Mouse (Mus musculus) T-cell, adult 2 months (primary cell): ENCODE measurements at regions not wholly inside any gene's neighbourhood (a gene's known extent, or its start where the extent isn't known, plus 50 kb on each side); places are given as distances from the start of the nearest gene placed in this dataset.
A peak's percentile ranks its signal among the peaks of the same experiment; 100 is the strongest.
"Not testable (repeated sequence)": the region's sequence is repeated elsewhere in the genome, so short reads cannot be mapped to it uniquely, and the experiment has no call there.

Experiments used
- DNase-seq: peaks from one replicate; pipeline ENCODE4 v3.0.0; 2022; ENCODE audit warnings: low spot score

DNA sequence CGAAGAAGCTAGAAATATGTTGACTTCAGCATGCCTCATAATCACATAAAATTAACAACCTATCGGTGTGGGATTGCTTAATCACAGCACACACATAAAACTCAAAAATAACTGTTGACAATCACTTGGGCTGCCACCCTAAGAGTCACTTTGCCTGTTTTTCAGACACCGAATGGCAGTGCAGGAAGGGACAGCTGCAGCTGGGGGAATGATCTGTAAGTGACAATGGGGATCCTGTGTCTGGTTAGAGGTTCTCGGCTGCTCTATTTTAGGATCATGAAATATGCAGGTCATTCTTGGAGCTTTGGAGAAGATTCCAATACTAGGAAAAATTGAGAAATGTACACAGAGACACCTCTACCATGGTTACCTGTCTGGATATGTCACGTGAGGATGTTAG, 54.4 kb upstream of the Tcf12 start:
- DNase-seq, result no peak

DNA sequence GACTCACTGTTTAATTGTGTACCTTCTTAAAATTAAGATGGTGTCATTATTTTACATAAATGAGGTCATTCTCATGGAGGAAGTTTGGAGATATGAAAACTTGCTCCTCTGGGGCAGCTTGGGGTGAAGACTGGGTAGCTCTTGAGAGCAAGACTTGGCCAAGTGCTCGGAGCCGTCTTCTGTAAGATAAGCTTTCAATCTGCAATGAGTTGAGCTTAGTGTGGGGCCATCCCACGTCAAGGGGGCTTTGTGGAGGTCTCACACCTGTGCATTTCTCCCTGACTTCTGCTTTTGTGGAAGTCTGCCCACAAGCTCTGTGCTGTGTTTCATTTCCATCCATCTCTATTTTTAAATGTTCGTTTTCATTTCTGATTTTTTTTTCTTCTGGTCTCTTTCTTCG, 54.9 kb upstream of the Tcf12 start:
- no peak for DNase-seq

DNA sequence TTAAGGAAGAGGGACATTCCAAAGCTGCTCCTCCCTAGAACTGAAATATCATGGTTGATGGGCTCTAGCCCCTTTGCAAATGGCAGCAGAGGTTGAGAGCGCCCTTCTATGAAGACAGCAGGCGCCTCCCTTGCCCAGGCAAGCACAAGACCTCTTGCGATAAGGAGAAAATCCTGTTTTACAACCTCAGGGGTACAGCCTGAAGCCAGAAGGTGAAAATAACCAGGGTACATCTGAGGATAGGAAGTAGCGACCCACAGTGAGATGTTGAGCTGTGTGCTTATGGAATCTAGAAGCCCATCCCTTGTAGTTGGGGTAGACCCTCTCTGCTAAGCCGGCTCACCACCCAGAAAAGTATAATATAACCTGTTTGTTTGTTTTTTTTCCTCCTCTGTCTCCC, 57.6 kb upstream of the Tcf12 start:
- DNase-seq, result no peak

DNA sequence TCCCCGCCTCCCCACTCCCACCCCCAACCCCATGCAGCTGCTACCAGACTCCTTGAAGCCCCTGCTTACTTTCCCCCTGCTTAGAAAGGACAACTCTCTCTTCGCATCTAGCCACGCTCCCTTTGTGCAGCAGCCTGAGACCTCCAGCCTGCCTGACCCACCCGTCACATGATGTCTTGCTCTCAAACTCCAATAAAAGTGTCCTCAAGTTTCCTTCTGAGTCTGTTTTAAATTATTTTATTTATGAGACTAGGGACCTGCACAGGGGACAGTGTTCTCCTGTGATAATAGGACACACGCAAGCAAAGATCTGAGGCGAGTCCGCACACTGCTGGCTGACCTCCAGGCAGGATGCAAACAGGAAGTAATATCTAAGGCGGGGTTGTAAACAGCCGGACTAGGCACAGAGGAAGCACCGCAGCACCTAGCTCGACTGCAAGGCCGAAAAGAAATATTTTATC, 58.1 kb upstream of the Tcf12 start:
- DNase-seq, result no peak

DNA sequence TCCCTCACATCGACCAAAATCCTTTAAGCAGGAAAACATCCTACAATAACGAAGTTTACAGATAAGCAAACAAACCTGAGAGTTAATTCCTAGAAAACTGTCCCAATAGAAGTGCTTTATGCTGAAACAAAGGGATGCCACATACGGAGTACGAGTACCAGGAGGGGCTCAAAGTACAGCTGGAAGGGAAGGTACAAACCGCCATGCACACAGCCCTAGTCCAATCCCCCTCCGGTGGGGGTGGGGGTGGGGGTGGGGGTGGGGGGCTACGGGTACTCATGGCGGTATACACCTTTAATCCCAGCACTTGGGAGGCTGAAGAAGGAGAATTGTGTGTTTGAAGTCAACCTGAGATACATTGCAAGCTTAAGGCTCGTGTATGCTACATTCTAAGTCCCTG, 58.6 kb upstream of the Tcf12 start:
- no peak for DNase-seq

DNA sequence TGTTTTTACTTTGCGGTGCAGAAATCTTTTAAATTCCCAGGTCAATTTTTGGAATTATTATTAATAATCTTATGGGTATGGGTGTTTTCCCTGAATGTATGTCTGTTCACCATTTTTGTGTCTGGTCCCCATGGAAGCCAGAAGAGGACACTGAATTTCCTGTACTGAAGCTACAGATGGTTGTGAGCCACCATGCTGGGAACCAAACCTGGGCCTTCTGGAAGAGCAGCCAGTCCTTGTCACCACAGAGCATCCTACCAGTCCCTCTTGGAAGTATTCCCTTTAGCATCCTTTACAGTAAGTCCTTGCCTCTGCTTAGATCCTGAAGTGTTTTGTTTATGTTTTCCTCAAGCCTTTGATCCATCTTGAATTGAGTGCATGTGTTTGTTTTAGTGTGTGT, 60.7 kb upstream of the Tcf12 start:
- no peak for DNase-seq

DNA sequence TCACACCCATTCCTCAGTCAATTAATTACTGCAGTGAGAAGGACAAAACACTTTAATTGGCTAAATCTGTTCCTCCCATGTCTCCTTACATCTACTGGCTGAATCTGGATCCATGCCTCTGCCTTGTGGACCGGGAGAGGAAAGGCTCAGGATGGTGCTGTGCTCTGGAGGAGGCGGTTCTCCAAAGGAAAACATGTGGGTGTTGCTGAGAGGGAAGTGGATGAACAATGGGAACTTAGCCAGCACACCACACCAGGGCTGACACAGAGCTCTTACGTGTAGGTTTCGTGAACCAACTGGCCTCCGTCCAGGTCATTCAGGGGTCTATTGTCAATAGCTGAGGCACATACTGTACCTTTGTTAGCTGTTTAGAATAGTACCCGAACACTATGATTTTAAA, 69.3 kb upstream of the Tcf12 start:
- DNase-seq, result no peak

DNA sequence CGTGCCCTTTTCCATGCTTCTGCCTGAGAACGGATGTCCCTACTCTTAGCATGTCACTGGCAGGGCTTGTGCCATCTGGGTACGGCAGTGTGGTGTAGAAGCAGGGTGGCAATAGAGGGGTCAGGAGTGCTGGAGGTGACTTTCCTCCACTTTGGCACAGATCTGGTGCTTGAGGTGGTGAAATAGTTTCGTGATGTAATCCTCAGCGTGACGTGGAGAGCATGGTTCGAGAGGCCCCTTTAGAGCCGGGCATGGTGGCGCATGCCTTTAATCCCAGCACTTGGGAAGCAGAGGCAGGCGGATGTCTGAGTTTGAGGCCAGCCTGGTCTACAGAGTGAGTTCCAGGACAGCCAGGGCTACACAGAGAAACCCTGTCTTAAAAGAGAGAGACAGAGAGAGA, 71.7 kb upstream of the Tcf12 start:
- no peak for DNase-seq

DNA sequence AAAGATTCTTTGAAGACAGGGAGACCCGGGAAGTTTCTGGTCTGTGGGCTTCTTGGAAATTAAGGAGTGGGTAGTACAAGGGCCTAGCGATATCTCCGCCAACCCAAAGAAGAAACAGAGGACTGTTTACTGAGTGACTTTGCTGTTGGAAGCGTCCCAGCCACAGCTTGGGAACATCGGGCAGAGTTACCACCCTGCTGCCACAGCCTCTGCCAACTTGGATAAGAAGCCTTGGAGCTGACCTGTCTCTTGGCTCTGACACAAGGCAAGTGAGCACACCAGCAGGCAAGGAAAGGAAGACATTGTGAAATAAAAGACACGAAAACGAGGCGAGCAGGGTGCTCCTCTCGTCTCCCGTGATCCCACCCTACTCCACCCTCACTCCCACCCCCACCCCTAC, 72.3 kb upstream of the Tcf12 start:
- no peak for DNase-seq

DNA sequence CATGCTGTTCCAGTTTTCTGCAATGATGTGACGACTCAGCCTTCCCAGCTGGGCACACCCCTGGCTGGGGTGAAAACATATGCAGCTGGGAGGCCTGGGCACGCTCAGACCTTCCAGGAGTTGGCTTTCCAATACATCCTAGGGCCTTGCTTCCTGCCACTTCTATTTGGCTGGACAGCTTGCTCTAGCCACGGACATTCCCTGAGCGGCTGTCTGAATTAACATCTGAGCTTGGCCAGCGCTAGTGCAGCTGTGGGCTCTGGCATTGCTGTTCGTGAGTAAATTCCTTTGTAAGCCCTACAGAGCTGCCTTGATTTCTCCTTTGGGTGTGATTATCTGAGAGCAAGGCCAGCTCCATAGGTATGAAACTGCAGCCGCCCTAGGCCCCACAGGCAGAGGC, 78.2 kb upstream of the Tcf12 start:
- no peak for DNase-seq

DNA sequence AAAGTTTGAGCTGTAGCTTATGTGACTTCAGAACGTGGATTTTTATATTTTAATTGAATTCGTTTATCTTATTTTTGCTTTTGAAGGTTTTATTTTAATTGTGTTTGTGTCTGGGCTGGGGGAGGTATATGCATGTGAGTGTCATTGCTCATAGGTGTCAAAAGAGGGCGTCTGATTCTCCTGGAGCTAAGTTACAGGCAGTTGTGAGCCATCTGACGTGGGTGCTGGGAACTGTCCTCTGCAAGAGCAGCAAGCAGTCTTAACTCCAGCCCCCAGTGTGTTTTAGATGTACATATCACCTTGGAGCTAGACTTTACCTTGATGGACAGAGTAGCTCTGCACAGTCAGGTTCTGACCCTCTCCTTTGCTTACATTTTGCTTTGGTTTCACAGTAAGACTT, 79.0 kb upstream of the Tcf12 start:
- no peak for DNase-seq

DNA sequence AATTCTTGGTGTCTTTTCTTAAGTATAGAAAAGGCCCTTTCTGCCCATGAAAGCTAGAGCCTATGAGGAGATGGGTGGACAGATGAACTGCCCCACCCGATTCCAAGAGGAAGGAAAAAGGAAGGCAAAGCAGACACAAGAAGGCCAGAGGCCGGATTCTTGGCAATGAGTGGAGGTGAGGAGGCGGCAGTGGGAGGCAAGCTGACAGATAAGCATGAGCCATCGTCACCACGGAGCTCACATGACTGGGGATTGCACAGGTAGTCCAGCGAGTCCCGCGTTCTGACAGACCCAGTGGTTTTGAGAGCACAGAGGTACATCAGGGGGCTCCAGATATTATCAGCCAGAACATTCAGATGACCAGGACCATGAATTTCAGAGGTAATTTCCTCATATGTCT, 79.4 kb upstream of the Tcf12 start:
- no peak for DNase-seq

DNA sequence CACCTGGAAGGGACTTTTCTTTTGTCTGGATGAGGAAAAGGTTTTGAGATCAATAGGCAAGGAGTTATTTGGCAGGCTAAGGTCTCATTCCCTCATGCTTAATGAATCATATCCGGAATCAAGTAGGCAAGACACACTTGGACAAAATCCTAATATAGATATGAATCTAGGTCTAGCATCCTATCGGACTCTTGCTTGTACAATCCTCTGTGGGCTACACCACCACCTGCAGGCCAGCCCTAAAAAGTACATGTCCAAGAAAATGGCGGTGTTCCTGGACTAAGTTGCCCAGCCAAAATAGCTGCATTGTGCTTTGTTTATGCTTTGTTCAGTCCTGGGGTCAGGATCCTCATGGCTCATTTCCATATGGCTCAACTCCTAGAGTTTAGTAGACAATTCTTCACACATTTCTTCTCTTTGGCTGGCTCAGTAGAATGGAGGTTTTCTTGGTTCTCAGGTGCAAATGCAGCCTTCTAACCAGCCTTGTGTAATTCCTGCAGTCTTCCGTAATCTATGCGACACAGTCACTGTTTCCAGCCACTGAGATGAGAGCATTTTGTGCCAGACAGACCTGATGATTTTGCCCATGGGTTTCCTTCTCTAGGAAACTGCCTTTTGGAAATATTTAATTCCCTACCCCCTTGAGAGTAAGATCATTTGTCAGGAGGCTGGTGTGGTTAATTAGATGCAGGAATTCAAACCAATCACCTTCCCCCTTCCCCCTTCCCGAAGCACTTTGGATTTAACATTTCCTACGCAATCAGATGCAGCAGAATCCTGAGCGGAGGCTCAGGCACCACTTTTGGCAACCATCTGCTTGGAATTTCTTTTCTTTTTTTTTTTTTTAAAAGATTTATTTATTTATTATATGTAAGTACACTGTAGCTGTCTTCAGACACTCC, 80.6 kb upstream of the Tcf12 start:
- DNase-seq, result peak; percentile 34

DNA sequence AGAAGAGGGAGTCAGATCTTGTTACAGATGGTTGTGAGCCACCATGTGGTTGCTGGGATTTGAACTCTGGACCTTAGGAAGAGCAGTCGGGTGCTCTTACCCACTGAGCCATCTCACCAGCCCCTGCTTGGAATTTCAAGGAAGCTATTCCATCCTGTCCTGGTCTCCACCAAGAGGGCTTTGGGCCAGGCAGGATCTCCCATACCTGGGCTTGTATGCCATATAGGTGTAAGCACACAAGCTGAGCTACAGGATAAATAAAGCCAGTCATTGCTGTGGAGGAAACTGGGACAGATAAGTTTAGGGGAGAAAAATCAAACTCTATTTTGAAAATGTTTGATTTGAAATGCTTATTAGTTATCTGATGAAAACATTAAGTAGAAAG, 81.3 kb upstream of the Tcf12 start:
- DNase-seq, result not testable (repeated sequence)

DNA sequence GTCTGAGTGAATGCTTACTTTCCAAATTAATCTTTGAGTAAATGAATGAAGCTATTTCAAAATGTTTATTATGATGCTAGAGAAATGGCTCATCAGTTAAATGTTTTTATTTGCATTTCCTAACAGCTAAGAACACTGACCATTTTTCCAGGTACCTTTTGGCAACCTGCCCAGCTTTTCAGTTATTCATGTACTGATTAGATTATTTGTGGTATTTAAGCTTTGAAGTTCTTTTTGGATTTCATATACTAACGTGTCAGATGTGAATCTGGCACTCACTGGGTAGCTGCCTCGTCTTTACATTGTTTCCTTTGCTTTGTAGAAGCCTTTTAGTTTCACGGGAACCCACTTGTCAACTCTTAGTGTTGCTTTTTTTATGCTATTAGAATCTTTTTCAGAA, 79.3 kb upstream of the Zfp280d start:
- DNase-seq, result no peak

DNA sequence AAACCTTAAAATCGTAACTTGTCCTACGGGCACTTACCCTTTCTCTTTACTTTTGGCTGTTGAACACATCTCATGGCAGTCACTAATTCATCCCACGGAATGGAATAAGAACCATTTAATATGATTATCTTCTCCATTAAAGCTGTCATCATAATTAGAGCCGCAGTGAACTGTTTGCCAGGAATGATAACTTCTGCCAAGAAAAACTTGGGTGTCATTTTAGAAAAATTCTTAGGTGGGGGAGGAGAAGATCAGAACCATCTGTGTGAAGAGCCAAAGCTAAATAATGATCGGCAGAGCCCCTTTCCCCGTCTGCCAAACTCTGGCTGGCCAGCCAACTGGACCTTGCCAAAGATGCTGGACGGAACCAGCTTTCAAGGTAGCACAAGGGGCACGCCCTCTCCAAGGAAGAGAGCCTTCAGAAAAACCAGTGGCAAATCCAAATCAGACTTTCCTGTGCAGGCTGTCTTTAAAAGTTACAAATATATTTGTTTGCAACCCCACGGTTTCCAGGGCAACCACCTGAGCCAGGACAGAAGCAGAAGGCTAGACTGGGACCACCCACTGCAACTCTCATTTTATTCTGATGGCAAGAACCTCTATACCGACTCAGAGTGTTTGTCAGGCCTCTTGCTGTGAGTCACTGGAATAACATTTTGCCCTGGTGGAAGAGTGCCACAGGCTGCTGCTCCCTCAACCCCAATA, 77.9 kb upstream of the Zfp280d start:
- no peak for DNase-seq

DNA sequence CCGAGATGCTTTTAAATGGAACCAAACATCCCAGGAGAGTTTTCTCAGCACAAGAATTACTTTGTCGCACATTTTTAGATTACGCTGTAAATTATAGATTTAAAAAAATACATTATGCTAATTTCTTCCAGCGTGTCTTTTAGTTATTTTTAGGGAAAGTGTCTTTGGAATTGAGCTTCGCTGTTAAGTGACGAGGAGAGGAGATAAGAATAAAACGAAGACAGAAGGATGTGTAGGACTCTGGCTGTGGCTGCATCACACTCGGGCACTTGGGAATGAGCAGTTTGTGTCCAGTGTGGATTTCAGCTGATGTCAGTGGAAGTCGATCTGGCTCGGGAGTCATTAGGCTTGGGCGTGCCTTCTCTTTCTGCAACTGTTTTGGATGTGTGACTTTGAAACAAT, 77.3 kb upstream of the Zfp280d start:
- no peak for DNase-seq

DNA sequence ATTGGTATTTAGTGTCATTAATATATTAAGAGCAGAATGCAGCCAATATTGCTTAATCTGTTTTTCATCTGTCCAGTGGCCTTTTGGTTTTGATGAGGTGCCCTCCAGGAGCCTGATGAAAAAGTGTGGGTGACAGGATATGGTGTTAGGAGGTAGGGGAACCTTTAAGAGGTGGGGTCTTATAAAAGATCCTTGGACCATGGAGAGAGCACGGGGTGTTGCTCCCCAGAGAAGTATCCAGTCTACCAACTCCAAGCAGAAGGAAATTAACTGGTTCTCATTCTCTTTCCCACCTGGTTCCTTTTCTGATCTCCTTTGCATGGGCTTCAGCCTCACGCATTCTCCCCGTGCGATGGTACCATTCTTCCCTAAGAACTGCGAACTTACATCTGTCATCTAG, 75.7 kb upstream of the Zfp280d start:
- DNase-seq, result no peak

DNA sequence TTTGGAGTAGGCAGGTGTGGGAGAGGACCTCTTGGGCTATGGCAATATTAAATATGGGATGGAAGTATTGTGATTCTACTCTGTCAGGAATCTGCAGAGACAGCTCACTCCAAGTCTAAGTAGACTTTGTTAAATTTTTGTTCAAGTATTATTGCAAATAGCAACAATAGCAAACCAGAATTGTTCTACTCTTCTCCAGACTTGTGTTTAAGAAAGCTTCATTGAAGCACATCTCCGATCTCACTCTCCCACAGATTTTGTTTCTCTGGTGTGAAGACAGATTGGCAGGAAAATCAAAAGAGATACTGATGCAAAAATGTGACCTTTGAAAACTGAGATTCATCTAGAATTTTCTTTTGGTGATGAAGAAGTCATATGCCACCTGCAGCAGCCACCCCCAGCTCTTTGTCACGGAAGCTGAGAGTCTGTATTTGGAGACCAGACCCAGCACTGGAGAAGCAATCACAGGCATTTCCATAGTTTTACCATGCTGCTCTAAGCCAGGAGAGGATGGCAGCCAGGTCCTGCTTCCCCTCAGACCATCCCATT, 70.2 kb upstream of the Zfp280d start:
- DNase-seq, result no peak

DNA sequence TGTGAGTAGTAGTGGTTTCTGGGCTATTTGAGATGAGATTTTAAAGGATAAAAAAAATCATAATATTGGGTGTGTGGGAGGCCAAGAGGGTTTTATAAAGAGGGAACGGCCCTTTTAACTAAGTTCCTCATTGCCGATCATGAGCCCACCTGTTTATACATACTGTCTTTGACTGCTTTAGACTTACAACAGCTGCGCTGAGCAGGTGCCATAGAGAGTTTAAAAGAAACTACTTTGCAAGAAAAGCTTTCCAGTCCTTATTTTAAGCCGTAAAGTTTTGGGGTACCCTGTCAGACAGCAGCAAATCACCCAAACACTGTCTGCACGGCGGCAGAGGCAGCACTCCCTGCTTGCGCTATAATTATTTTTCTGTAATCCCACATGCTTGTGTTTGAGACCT, 68.8 kb upstream of the Zfp280d start:
- DNase-seq, result no peak

DNA sequence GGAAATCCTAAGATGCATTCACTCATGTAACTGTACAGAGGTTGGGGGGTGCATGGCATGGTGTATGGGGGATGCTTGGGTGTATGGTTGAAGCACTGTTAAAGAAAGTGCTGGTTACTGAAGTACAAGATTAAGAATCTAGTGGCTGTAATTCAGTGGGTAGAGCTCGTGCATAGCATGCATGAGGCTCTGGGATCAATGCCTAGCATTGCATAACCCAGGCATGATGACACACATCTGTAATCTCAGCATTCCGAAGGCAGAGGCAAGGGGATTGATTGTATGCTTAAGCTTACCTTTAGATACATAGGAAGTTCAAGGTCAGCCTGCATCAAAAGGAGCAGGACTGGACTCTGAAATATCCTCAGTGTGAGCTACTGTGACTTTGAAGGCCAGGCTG, 67.7 kb upstream of the Zfp280d start:
- no peak for DNase-seq

DNA sequence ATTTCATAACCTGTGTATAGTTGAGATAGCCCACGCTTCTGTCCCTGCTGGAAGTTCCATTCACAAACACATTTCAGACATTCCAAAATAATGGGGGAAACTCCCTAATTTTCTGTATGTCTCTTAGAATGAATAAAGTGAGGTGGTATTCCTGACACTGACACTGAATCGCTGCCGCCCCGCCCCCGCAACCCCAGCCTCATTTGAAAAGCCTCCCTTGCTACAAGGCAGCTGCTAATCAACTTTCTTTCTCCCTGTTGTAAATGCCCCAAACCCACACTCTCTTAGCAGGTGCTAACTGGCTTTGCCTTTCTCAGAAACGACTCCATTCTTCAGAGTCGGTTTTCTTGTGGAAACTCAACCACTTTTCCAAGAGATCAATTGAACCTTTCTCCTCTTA, 66.4 kb upstream of the Zfp280d start:
- no peak for DNase-seq

DNA sequence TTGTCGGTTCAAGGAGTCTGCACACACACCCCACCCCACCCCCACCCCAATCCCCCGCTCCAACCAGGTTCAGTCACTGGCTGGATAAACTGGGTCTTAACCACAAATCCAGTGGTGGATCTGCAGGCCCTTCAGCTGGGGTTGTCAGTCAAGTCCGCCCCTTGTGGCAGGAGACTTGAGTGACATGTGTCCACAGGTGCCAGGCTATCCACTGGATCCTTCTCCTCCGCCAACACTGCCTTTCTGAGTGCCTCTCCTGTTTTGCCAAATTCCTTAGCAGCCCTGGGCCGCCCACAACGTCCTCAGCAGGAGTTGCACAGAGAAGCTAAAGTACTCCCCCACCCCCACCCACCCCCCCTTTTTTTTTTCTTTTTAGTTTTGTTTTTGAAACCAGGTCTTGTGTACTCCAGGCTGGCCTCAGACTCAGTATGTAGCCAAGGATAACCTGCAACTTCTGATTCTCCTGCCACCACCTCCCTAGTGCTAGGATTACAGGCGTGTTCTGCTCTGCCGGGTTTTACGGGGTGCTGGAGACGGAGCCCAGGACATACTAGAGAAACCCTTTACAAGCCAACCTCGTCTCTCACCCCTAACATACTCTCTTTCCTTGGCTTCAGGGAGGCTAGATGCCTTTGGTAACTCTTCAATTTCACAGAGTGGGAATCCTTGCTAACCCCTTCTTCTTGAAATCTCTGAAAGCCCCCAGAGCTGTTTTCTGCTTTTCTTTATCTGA, 57.2 kb upstream of the Zfp280d start:
- no peak for DNase-seq
